Mouse (Mus musculus): ENCODE data around the gene Mpv17l. TPM values are rescaled to one million over a fixed set of nuclear protein-coding genes. Genes with fewer than 3 reads are reported as not detected.
A peak's percentile ranks its signal among the peaks of the same experiment; 100 is the strongest.
"Not testable (repeated sequence)": the region's sequence is repeated elsewhere in the genome, so short reads cannot be mapped to it uniquely, and the experiment has no call there.

The Mpv17l gene
- polyA plus RNA-seq, 1 experiment from 2014 or later = 3.0 TPM

DNA sequence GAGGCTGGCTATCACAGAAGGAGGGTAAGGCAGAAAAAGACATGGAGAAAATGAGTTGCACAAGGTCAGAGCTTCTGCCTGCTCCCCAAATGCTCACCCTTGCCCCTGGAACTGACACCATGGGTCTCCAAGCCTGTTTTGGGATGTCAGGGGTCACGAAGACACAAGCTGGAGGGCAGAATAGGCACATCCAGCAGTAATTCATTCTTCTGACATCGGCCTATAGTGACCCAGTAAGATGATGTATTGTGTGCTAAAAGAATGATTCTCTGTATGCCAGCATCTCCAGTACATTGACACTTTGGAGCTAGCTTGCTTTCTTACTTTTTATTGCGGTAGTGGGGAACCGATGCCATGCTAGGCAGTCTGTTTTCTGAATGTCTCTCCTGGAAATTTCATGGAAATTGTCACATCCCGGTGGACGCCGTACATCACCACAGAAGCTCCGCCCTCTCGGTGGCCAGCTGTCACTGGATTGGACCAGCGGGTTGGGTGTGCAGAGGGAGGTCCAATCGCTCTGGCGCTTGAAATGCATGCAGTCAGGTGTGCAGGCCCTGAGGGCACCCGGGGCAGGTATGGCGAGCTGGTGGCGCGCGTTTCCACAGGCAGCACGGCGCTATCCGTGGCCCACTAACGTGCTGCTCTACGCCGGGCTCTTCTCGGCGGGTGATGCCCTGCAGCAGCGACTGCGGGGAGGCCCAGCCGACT, 37.3 kb downstream of the Mpv17l start:
- no peaks in the 10 kb centered on the region for H3K36me3 ChIP-seq
- peak overlapping the region; percentile 79 for H3K4me3 ChIP-seq
- peak overlapping the region; percentile 78 for H3K9ac ChIP-seq
- H3K4me1 ChIP-seq (replicated peaks) = 0 out of 2 replicates have a peak, but pooled peaks cover 5% of the 10 kb centered on the region
- WGBS = 5% methylated on average over 28 of the region's 28 CpGs
- peak overlapping the region; percentile 100 for H3K4me2 ChIP-seq
- no peak overlapping the region for H3K27ac ChIP-seq (ENCODE audit: poor library complexity, severe bottlenecking)
- H3K9me3 ChIP-seq (replicated peaks) = 0 out of 2 replicates have a peak, but pooled peaks cover 4% of the 10 kb centered on the region
- ATAC-seq (ENCODE audit: insufficient number of reproducible peaks, low FRiP score) = peak; percentile 61
- H3K27me3 ChIP-seq (replicated peaks) = peaks cover 30% of the 10 kb centered on the region

GRCm38 (mm10) chr16:13940847-13941395, 38.0 kb downstream of the Mpv17l start:
- no peaks in the 10 kb centered on the region for H3K36me3 ChIP-seq
- peak overlapping the region; percentile 100 for H3K4me2 ChIP-seq
- 0 out of 2 replicates have a peak, but pooled peaks have one; percentile 45 for ATAC-seq (ENCODE audit: insufficient number of reproducible peaks, low FRiP score)
- WGBS = 4% methylated on average over 34 of the region's 34 CpGs
- peaks cover 30% of the 10 kb centered on the region for H3K27me3 ChIP-seq (replicated peaks)
- peak overlapping the region; percentile 79 for H3K4me3 ChIP-seq
- 0 out of 2 replicates have a peak, but pooled peaks cover 4% of the 10 kb centered on the region for H3K9me3 ChIP-seq (replicated peaks)
- 0 out of 2 replicates have a peak, but pooled peaks cover 5% of the 10 kb centered on the region for H3K4me1 ChIP-seq (replicated peaks)
- H3K27ac ChIP-seq (ENCODE audit: poor library complexity, severe bottlenecking) = no peak overlapping the region
- peak overlapping the region; percentile 78 for H3K9ac ChIP-seq

- no peak overlapping the region for H3K4me3 ChIP-seq
- no peak overlapping the region for H3K9ac ChIP-seq
- H3K4me2 ChIP-seq = no peak overlapping the region
- peaks cover 29% of the 10 kb centered on the region for H3K27me3 ChIP-seq (replicated peaks)
- WGBS = 44% methylated on average over 4 of the region's 4 CpGs
- no peaks in the 10 kb centered on the region for H3K9me3 ChIP-seq (replicated peaks)
- no peaks in the 10 kb centered on the region for H3K36me3 ChIP-seq
- ATAC-seq (ENCODE audit: insufficient number of reproducible peaks, low FRiP score) = no peak
- no peak overlapping the region for H3K27ac ChIP-seq (ENCODE audit: poor library complexity, severe bottlenecking)
- 0 out of 2 replicates have a peak, but pooled peaks cover 5% of the 10 kb centered on the region for H3K4me1 ChIP-seq (replicated peaks)
These were observed 41.2 kb downstream of the Mpv17l start for GRCm38 (mm10) chr16:13944178-13944577.

DNA sequence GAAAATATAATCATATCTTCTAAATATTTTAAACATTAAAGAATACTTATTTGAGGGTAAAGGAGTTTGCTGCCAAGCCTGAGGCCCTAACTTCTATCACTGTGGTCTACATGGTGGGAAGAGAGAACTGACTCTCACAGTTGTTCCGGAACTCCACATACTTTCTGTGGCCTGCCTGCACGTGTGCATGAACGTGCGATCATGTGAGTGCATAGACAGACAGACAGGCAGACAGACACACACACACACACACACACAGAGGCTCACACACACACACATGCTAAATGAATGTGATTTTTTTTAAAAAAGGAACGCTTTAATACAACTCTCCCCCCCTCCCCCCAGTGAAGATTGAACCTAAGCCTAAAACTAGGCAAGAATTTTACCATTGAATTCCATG, 41.8 kb downstream of the Mpv17l start:
- H3K4me2 ChIP-seq = no peak overlapping the region

GRCm38 (mm10) chr16:13945153-13945552, 42.2 kb downstream of the Mpv17l start:
- no peak overlapping the region for H3K9ac ChIP-seq
- H3K4me2 ChIP-seq = no peak overlapping the region
- no peaks in the 10 kb centered on the region for H3K9me3 ChIP-seq (replicated peaks)
- H3K4me3 ChIP-seq = no peak overlapping the region
- H3K27me3 ChIP-seq (replicated peaks) = peaks cover 22% of the 10 kb centered on the region
- no peak for ATAC-seq (ENCODE audit: insufficient number of reproducible peaks, low FRiP score)
- H3K4me1 ChIP-seq (replicated peaks) = 0 out of 2 replicates have a peak, but pooled peaks cover 5% of the 10 kb centered on the region
- WGBS = 68% methylated on average over 4 of the region's 4 CpGs
- H3K36me3 ChIP-seq = no peaks in the 10 kb centered on the region
- H3K27ac ChIP-seq (ENCODE audit: poor library complexity, severe bottlenecking) = no peak overlapping the region

More for the DNA sequence above, 41.8 kb downstream of the Mpv17l start:
- H3K27me3 ChIP-seq (replicated peaks) = peaks cover 24% of the 10 kb centered on the region
- no peak overlapping the region for H3K9ac ChIP-seq
- no peak for ATAC-seq (ENCODE audit: insufficient number of reproducible peaks, low FRiP score)
- H3K4me1 ChIP-seq (replicated peaks) = 0 out of 2 replicates have a peak, but pooled peaks cover 5% of the 10 kb centered on the region
- WGBS = 69% methylated on average over 5 of the region's 5 CpGs
- H3K4me3 ChIP-seq = no peak overlapping the region
- H3K36me3 ChIP-seq = no peaks in the 10 kb centered on the region
- H3K27ac ChIP-seq (ENCODE audit: poor library complexity, severe bottlenecking) = no peak overlapping the region
- H3K9me3 ChIP-seq (replicated peaks) = no peaks in the 10 kb centered on the region

DNA sequence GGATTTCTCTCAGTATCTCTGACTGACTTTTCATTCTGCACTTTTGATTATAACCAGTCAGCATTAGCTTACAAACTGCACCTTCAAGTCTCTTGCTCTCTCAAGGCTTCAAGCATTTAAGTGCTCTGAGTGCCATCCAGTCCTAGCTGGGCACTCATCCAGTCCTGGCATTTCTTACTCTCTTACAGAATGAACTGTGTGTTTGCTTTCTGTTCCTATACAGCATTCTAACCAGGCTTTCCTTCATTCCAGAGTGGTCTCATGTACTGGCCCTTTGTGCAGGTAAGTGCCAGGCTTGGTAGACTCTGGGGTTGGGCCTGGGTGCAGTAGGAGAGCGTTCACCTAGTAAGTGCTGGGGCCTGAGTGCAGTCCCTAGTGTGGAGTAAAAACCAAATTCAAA, 43.3 kb downstream of the Mpv17l start:
- Histone ChIP-seq H3K4me3 (no peak overlapping the region), H3K27me3 (replicated peaks) (peaks cover 10% of the 10 kb centered on the region), H3K9me3 (replicated peaks) (no peaks in the 10 kb centered on the region), H3K27ac (ENCODE audit: poor library complexity, severe bottlenecking) (no peak overlapping the region), H3K4me1 (replicated peaks) (no peaks in the 10 kb centered on the region), H3K4me2 (no peak overlapping the region), H3K36me3 (no peaks in the 10 kb centered on the region), H3K9ac (no peak overlapping the region)
- WGBS = 89% methylated on average over 1 of the region's 1 CpGs
- no peak for ATAC-seq (ENCODE audit: insufficient number of reproducible peaks, low FRiP score)

DNA sequence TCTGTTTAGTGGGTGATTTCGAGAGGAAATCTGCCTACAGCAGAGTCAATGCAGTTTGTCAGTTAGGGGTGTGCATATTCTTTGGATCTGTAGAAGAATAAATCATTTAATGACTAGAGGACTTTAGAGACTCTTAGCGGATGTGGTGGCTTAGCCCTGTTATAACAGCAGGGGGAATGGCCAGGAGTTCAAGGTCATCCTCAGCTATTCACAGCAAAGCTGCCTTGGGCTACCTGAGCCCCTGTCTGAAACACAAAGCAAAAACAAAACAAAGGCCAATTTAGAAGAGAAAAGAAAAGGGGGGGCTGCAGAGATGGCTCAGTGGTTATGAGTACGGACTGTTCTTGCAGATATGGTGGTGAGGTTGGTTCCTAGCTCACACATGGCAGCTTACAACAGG, 48.3 kb downstream of the Mpv17l start:
- no peak for ATAC-seq (ENCODE audit: insufficient number of reproducible peaks, low FRiP score)
- no peaks in the 10 kb centered on the region for H3K27me3 ChIP-seq (replicated peaks)
- H3K4me2 ChIP-seq = no peak overlapping the region
- no peaks in the 10 kb centered on the region for H3K9me3 ChIP-seq (replicated peaks)
- no peaks in the 10 kb centered on the region for H3K36me3 ChIP-seq
- H3K4me3 ChIP-seq = no peak overlapping the region
- no peak overlapping the region for H3K27ac ChIP-seq (ENCODE audit: poor library complexity, severe bottlenecking)
- 68% methylated on average over 3 of the region's 3 CpGs for WGBS
- H3K9ac ChIP-seq = no peak overlapping the region
- no peaks in the 10 kb centered on the region for H3K4me1 ChIP-seq (replicated peaks)

- Histone ChIP-seq H3K27me3 (replicated peaks) (no peaks in the 10 kb centered on the region), H3K27ac (ENCODE audit: poor library complexity, severe bottlenecking) (no peak overlapping the region)
- WGBS = 37% methylated on average over 1 of the region's 1 CpGs
These were observed 59.1 kb downstream of the Mpv17l start for GRCm38 (mm10) chr16:13962053-13962452.

GRCm38 (mm10) chr16:13969096-13969495, 66.1 kb downstream of the Mpv17l start:
- ATAC-seq (ENCODE audit: insufficient number of reproducible peaks, low FRiP score) = no peak

More at GRCm38 (mm10) chr16:13962053-13962452, 59.1 kb downstream of the Mpv17l start:
- H3K9ac ChIP-seq = no peak overlapping the region
- no peak for ATAC-seq (ENCODE audit: insufficient number of reproducible peaks, low FRiP score)
- H3K36me3 ChIP-seq = no peaks in the 10 kb centered on the region
- H3K4me1 ChIP-seq (replicated peaks) = no peaks in the 10 kb centered on the region
- no peak overlapping the region for H3K4me3 ChIP-seq
- H3K4me2 ChIP-seq = no peak overlapping the region
- H3K9me3 ChIP-seq (replicated peaks) = no peaks in the 10 kb centered on the region

GRCm38 (mm10) chr16:13972051-13972450, 69.1 kb downstream of the Mpv17l start:
- no peaks in the 10 kb centered on the region for H3K4me1 ChIP-seq (replicated peaks)
- 86% methylated on average over 8 of the region's 8 CpGs for WGBS
- H3K4me2 ChIP-seq = no peak overlapping the region
- H3K36me3 ChIP-seq = no peaks in the 10 kb centered on the region
- no peak for ATAC-seq (ENCODE audit: insufficient number of reproducible peaks, low FRiP score)
- no peak overlapping the region for H3K27ac ChIP-seq (ENCODE audit: poor library complexity, severe bottlenecking)
- H3K9ac ChIP-seq = no peak overlapping the region
- H3K9me3 ChIP-seq (replicated peaks) = peaks cover 11% of the 10 kb centered on the region; the same call in 1 of the 2 replicates
- H3K27me3 ChIP-seq (replicated peaks) = no peaks in the 10 kb centered on the region
- no peak overlapping the region for H3K4me3 ChIP-seq

More at GRCm38 (mm10) chr16:13969096-13969495, 66.1 kb downstream of the Mpv17l start:
- Histone ChIP-seq H3K4me2 (no peak overlapping the region), H3K4me1 (replicated peaks) (no peaks in the 10 kb centered on the region), H3K9ac (no peak overlapping the region), H3K4me3 (no peak overlapping the region), H3K9me3 (replicated peaks) (0 out of 2 replicates have a peak, but pooled peaks cover 3% of the 10 kb centered on the region), H3K36me3 (no peaks in the 10 kb centered on the region), H3K27ac (ENCODE audit: poor library complexity, severe bottlenecking) (no peak overlapping the region), H3K27me3 (replicated peaks) (no peaks in the 10 kb centered on the region)
- WGBS = 74% methylated on average over 1 of the region's 1 CpGs

GRCm38 (mm10) chr16:13976358-13976896, 73.5 kb downstream of the Mpv17l start:
- WGBS = 82% methylated on average over 4 of the region's 4 CpGs
- not testable (repeated sequence) for H3K4me1 ChIP-seq (replicated peaks); H3K9ac ChIP-seq; ATAC-seq (ENCODE audit: insufficient number of reproducible peaks, low FRiP score); H3K36me3 ChIP-seq; H3K27me3 ChIP-seq (replicated peaks); H3K4me2 ChIP-seq; H3K4me3 ChIP-seq; H3K27ac ChIP-seq (ENCODE audit: poor library complexity, severe bottlenecking)
- H3K9me3 ChIP-seq (replicated peaks) = peaks cover 11% of the 10 kb centered on the region; the same call in 1 of the 2 replicates
